Mouse (Mus musculus) skeletal muscle tissue, adult 2 months (tissue): Measurements from ENCODE around the gene Ubash3b.

Source experiments
- DNase-seq: peaks from one replicate; pipeline ENCODE4 v3.0.0-alpha.2; 2012; ENCODE audit warnings: low read depth, low spot score

Gene Ubash3b

GRCm38 (mm10) chr9:41051080-41051932 lies 110.2 kb downstream of the Ubash3b start:
- no peak for DNase-seq

GRCm38 (mm10) chr9:41050331-41051079 lies 111.0 kb downstream of the Ubash3b start:
- DNase-seq, result no peak

GRCm38 (mm10) chr9:41049282-41049681 lies 112.2 kb downstream of the Ubash3b start:
- DNase-seq, result no peak

- no peak for DNase-seq
Observed at GRCm38 (mm10) chr9:41048820-41049219, 112.7 kb downstream of the Ubash3b start.

- no peak for DNase-seq
Observed at GRCm38 (mm10) chr9:41048216-41048615, 113.3 kb downstream of the Ubash3b start.

- no peak for DNase-seq
Observed at GRCm38 (mm10) chr9:41047654-41048053, 113.8 kb downstream of the Ubash3b start.

- peak; percentile 76 for DNase-seq
Observed at GRCm38 (mm10) chr9:41044626-41045025, 116.9 kb downstream of the Ubash3b start.

GRCm38 (mm10) chr9:41043641-41044040 lies 117.9 kb downstream of the Ubash3b start:
- no peak for DNase-seq

GRCm38 (mm10) chr9:41041404-41041803 lies 120.1 kb downstream of the Ubash3b start:
- no peak for DNase-seq

GRCm38 (mm10) chr9:41038150-41038664 lies 123.3 kb downstream of the Ubash3b start:
- DNase-seq, result no peak

- DNase-seq, result no peak
Observed at GRCm38 (mm10) chr9:41031590-41032489, 129.7 kb downstream of the Ubash3b start.

- no peak for DNase-seq
Observed at GRCm38 (mm10) chr9:41029827-41030226, 131.7 kb downstream of the Ubash3b start.

- no peak for DNase-seq
Observed at GRCm38 (mm10) chr9:41028470-41028869, 133.0 kb downstream of the Ubash3b start.

- DNase-seq, result no peak
Observed at GRCm38 (mm10) chr9:41021690-41022089, 139.8 kb downstream of the Ubash3b start.

GRCm38 (mm10) chr9:41020486-41020885 lies 141.0 kb downstream of the Ubash3b start:
- no peak for DNase-seq

- no peak for DNase-seq
Observed at GRCm38 (mm10) chr9:41014512-41014911, 147.0 kb downstream of the Ubash3b start.

GRCm38 (mm10) chr9:41012456-41012855 lies 149.0 kb downstream of the Ubash3b start:
- no peak for DNase-seq

- DNase-seq, result no peak
Observed at GRCm38 (mm10) chr9:41011512-41012436, 149.7 kb downstream of the Ubash3b start.

- no peak for DNase-seq
Observed at GRCm38 (mm10) chr9:41007785-41008184, 153.7 kb downstream of the Ubash3b start.

- DNase-seq, result no peak
Observed at GRCm38 (mm10) chr9:41004415-41004814, 157.1 kb downstream of the Ubash3b start, which contains the start of gene Crtam. Gene Crtam, minus strand, starts transcription at chr9:41004628.
